ENCODE assay signal across 20 mouse cellular contexts in genomic region chr9:26808735-26809134, GRCm38 (mm10). TPM values are rescaled to one million over a fixed set of nuclear protein-coding genes. Genes with fewer than 3 reads are reported as not detected.
DNase-seq lines count a peak whose midpoint lies in the region; ATAC-seq lines count a peak whose summit lies in the region.
"Had no signal": no experiment of that assay in that cellular context is flagged by ENCODE, and none has a peak within 500 bp of the region (broad histone marks: within the 10 kb centered on the region; RNA-seq: fewer than 3 reads in every experiment).

No protein-coding gene starts in this region.

- DNase-seq in 416B (ENCODE audit: low read depth): peak; percentile 15
- DNase-seq in left cerebral cortex, adult 11 months (ENCODE audit: low spot score): no peak
- no peak for DNase-seq in layer of hippocampus, postnatal 10 days (ENCODE audit: low spot score in 2 of 2)
- DNase-seq: adrenal gland, adult 2 months; adrenal gland, postnatal 10 days; adrenal gland, postnatal 25 days; cerebellum, adult 11 months; cerebellum, adult 18-20 months; cerebellum, adult 8-10 months; cerebellum, adult 9-11 months; cerebellum, postnatal 14 days; cerebellum, postnatal 36 days; forebrain, postnatal 0 days had no signal

- peak; percentile 64 for ATAC-seq in granulocyte monocyte progenitor cell, adult 5-6 weeks (replicated peaks; ENCODE audit: poor library complexity, severe bottlenecking)
- peak; percentile 47 for ATAC-seq in megakaryocyte, adult 5-6 weeks (ENCODE audit: poor library complexity, severe bottlenecking)
- ATAC-seq in frontal cortex, adult (ENCODE audit: low TSS enrichment): no peak
- ATAC-seq: forebrain, embryonic 13.5 days; forebrain, embryonic 15.5 days; forebrain, postnatal 0 days had no signal

RNA-seq across cellular contexts. Expression of gene Glb1l2, which starts 2.5 kb away (rescaled TPM):
- 1.2 TPM in 1 of 2 replicates, not detected in the other for total RNA-seq in granulocyte monocyte progenitor cell, adult 5-6 weeks (2014; fragmentation: Nextera tagmentation)
- 0.21 and 1.4 TPM in 2 replicates for total RNA-seq in granulocyte monocyte progenitor cell, adult 5-6 weeks (2017)
- not detected in 2 replicates for total RNA-seq in megakaryocyte, adult 5-6 weeks (2015)
- not detected in 2 replicates for total RNA-seq in megakaryocyte, adult 5-6 weeks (2017)
- 1 to 10 TPM; 1.0 to 1.3 TPM for total RNA-seq in layer of hippocampus, postnatal 10 days (2021)
- total RNA-seq: MEL had no signal

RNA-seq across cellular contexts. Expression of gene Glb1l3, which starts 52.0 kb away (rescaled TPM):
- not detected in 2 replicates for total RNA-seq in granulocyte monocyte progenitor cell, adult 5-6 weeks (2014; fragmentation: Nextera tagmentation)
- not detected in 2 replicates for total RNA-seq in granulocyte monocyte progenitor cell, adult 5-6 weeks (2017)
- total RNA-seq in megakaryocyte, adult 5-6 weeks (2015): not detected in 2 replicates
- total RNA-seq in megakaryocyte, adult 5-6 weeks (2017): not detected in 2 replicates
- total RNA-seq in layer of hippocampus, postnatal 10 days (2021): not detected
- total RNA-seq: ES-E14; forebrain, postnatal 0 days; MEL had no signal
